Mouse (Mus musculus) kidney, embryonic 15.5 days (tissue): Measurements from ENCODE around the gene Gnao1. TPM values are rescaled to one million over a fixed set of nuclear protein-coding genes. Genes with fewer than 3 reads are reported as not detected.
A peak's percentile ranks its signal among the peaks of the same experiment; 100 is the strongest.

Experiments used
- ATAC-seq: fragments of 200-750 bp; cut with Nextera tagmentation; replicated peaks from 2 replicates; pipeline ENCODE4 v1.8.0; 2017; ENCODE audit warnings: moderate TSS enrichment; ENCODE audit not compliant: low FRiP score
- H3K27ac ChIP-seq: fragments of 300-500 bp; sonication (generic); 2 replicates; pipeline ENCODE4 v1.5.1; 2015; ENCODE audit warnings: mild to moderate bottlenecking, inconsistent platforms
- H3K27me3 ChIP-seq: fragments of 300-500 bp; sonication (generic); 2 replicates; pipeline ENCODE4 v1.6.1; 2015; ENCODE audit warnings: inconsistent platforms
- H3K36me3 ChIP-seq: fragments of 300-500 bp; sonication (generic); 2 replicates; pipeline ENCODE4 v1.6.1; 2015; ENCODE audit warnings: inconsistent platforms
- H3K4me1 ChIP-seq: fragments of 300-500 bp; sonication (generic); 2 replicates; pipeline ENCODE4 v1.6.1; 2015; ENCODE audit warnings: inconsistent platforms
- H3K4me2 ChIP-seq: fragments of 300-500 bp; sonication (generic); 2 replicates; pipeline ENCODE4 v1.6.1; 2015; ENCODE audit warnings: moderate library complexity, mild to moderate bottlenecking, inconsistent platforms
- H3K4me3 ChIP-seq: fragments of 300-500 bp; sonication (generic); replicated peaks from 2 replicates; pipeline ENCODE4 v1.5.1; 2015; ENCODE audit warnings: mild to moderate bottlenecking, inconsistent platforms
- H3K9ac ChIP-seq: fragments of 300-500 bp; sonication (generic); 2 replicates; pipeline ENCODE4 v1.6.1; 2015; ENCODE audit warnings: mild to moderate bottlenecking, inconsistent platforms
- H3K9me3 ChIP-seq: fragments of 300-500 bp; sonication (generic); replicated peaks from 2 replicates; pipeline ENCODE4 v1.6.1; 2016; ENCODE audit warnings: inconsistent platforms
- WGBS: fragments of 180-500 bp; shearing (Covaris S2); methylation state at CpG from one replicate; pipeline ENCODE4 v1.1.7; 2015; ENCODE audit warnings: mixed read lengths; 5-methylcytosine and 5-hydroxymethylcytosine counted together
- polyA plus RNA-seq: library from polyadenylated mRNA; unstranded; fragments of >200 nt; fragmentation: Nextera tagmentation; extraction: Ambion mirVana; gene quantifications from 2 replicates; pipeline ENCODE4 v1.2.1, GENCODE M21; 2015

Gnao1 gene
- polyA plus RNA-seq, 1 experiment from 2014 or later: 6.0 TPM

DNA sequence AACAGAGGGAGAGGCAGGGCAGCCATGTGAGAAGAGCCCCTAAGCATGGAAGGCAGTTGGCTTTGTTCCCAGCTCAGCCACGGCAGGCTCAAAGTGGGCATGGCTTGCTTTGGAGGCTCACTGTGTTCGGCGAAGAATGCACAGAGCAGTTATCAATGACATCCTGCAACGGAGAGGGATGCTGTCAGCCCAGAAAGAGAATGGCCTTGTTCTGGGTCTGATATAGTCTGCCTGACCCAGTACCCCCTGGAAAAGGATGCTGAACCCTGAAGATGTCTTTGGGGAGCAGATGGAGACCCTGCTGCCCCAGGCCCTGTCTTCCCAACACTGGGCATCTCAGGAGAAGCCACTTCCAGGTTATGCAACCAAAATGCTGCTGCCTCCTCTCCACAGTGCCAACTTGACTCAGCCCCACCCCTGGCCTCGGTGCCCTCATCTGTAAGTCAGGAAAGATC lies 98.2 kb downstream of the Gnao1 start:
- no peaks in the 10 kb centered on the region for H3K27me3 ChIP-seq
- H3K9ac ChIP-seq: no peak overlapping the region
- peak overlapping the region; percentile 41; the same call in 1 of the 2 replicates for H3K27ac ChIP-seq
- peaks cover 34% of the 10 kb centered on the region for H3K4me1 ChIP-seq
- H3K9me3 ChIP-seq: no peaks in the 10 kb centered on the region
- WGBS: 40% methylated on average over 5 of the region's 5 CpGs
- no peak; the same call in 1 of the 2 replicates for ATAC-seq
- H3K4me3 ChIP-seq: no peak overlapping the region
- no peaks in the 10 kb centered on the region for H3K36me3 ChIP-seq
- no peak overlapping the region for H3K4me2 ChIP-seq

DNA sequence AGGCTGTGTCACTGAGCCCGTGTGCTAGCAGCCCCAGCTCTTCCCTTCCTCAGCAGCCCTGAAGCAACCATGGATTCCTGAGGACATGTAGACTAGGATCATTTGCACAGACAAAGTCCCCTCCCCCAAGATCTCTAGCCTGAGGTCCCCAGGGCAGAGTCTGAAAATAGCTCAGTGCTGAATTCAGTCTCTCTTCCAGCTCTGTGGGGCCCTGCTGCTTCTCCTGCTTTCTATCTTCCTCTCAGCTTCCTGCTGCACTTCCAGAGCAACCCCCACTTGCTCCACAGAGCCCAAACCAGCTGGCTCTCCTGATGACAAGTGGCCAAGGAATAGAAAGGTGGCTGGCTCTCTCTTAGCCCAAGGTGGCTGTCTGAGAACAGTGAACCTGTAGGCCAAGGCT lies 98.8 kb downstream of the Gnao1 start:
- Histone ChIP-seq H3K27me3 (no peaks in the 10 kb centered on the region), H3K9ac (no peak overlapping the region), H3K9me3 (no peaks in the 10 kb centered on the region), H3K4me2 (no peak overlapping the region), H3K4me1 (peaks cover 34% of the 10 kb centered on the region), H3K36me3 (no peaks in the 10 kb centered on the region), H3K27ac (peak overlapping the region; percentile 41; the same call in 1 of the 2 replicates), H3K4me3 (no peak overlapping the region)
- 26% methylated on average over 1 of the region's 1 CpGs for WGBS
- 0 out of 2 replicates have a peak, but pooled peaks have one; percentile 44 for ATAC-seq

DNA sequence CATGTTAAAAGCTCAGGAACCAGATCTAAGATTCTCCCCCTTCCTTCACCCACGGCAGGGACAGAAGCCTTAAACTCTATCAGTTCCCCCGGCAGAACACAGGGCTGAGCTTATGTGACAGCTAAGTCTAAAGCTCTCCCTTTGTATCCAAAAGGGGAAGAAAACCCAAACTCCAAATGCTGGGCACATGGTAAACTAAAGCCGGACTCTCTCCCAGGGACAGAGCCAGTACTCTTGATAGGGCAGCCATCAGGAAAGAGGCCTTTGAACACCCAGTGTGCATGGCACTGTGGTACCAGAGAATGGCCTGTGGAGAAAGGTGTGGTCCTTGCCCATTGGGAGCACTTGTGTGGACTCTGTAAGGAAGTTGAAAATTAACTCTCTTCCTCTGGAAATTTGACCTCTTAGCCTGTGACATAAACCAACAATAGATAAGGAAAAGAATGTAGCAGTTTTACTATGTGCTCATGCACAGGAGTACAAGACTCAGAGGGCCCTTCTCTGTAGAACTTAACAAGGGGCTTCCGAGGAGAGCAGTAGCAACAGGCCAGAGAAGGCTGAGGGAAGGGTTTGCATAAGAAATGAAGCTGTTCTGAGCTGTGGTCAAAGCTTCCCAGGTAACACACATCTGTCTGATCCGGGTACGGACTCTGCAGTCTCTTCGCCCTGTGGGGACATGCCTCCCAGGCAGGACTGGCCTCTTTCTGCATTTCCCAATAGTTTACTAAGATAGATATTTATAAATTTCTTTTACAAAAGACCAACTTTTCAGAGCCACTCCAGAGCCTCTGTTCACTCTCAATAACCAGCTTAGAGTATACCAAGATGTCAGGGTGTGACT lies 102.2 kb downstream of the Gnao1 start:
- Histone ChIP-seq H3K27me3 (no peaks in the 10 kb centered on the region), H3K36me3 (no peaks in the 10 kb centered on the region), H3K4me2 (no peak overlapping the region), H3K27ac (peak overlapping the region; percentile 60), H3K9me3 (no peaks in the 10 kb centered on the region), H3K9ac (no peak overlapping the region), H3K4me1 (peaks cover 35% of the 10 kb centered on the region), H3K4me3 (no peak overlapping the region)
- ATAC-seq: peak; percentile 22; the same call in 1 of the 2 replicates
- WGBS: 57% methylated on average over 7 of the region's 7 CpGs

DNA sequence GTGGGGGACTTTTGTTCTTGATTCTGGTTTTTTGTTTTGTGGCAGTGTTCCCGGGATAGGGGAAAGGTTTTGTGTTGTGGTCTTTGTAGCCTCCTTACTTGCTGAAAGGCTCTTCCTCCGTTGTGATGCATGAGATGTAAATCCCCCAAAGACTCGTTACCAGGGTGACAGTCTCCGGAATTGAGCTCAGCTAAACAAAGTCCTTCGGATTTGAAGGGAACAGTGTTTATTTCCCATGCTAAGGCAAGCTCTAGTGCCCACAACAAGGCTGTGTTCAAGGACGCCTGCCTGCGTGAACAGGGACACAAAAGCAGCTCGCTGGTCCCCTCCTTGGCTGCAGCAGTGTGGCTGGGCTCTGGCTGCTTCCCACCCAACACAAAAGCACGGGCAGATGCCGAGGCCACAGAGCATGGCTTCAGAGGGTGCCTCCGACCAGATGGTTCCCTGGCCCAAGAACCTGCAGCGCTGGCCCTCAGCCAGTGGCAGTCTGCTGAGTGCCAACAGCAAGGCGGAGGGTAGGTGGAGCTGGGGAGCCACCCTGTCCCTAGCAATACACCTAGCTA lies 108.2 kb downstream of the Gnao1 start:
- Histone ChIP-seq H3K36me3 (no peaks in the 10 kb centered on the region), H3K9me3 (no peaks in the 10 kb centered on the region), H3K27ac (no peak overlapping the region), H3K4me2 (no peak overlapping the region), H3K27me3 (no peaks in the 10 kb centered on the region), H3K4me3 (no peak overlapping the region), H3K4me1 (peaks cover 11% of the 10 kb centered on the region; the same call in 1 of the 2 replicates), H3K9ac (no peak overlapping the region)
- no peak for ATAC-seq
- WGBS: 48% methylated on average over 13 of the region's 13 CpGs

DNA sequence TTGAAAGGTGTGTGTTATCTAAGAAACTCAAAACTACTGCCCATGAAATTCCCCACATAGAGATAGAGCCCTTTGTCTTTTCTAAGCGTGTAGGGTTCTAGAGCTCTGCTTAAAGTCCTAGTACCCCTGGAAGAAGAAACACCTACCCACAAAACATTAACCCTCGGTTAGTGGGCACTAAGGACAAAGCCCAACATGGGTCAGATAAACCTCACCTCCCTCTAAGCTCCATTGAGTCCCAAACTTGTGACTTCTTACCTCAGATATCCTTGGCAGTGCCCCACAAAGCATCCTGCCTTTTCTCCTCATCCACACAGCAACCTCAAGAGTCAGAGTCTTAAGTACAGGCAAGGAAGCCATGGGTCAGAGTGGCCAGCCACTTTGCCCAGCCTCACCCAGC lies 108.8 kb downstream of the Gnao1 start:
- Histone ChIP-seq H3K4me1 (peaks cover 10% of the 10 kb centered on the region; the same call in 1 of the 2 replicates), H3K4me2 (no peak overlapping the region), H3K36me3 (no peaks in the 10 kb centered on the region), H3K9ac (no peak overlapping the region), H3K4me3 (no peak overlapping the region), H3K9me3 (no peaks in the 10 kb centered on the region), H3K27me3 (no peaks in the 10 kb centered on the region), H3K27ac (no peak overlapping the region)
- ATAC-seq: no peak
- WGBS: 82% methylated on average over 2 of the region's 2 CpGs

DNA sequence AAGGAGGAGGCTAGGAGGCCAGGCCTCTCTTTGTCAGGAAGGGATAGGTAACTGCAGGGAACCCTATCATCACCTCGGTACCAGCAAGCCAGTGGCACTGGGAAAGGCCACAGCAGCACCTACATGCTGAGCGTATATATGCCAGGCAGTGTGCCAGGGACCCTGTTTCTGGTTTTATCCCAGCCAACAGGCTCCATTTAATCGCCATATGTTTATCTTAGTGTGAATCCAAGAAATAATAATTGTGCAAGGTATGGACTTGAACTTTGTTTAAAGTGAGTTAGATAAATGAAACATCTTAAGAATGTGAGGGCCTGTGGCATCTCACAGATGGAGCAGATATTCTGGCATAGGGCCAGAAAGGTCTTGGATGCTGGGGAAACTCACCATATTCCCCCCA lies 109.7 kb downstream of the Gnao1 start:
- Histone ChIP-seq H3K4me1 (peaks cover 10% of the 10 kb centered on the region; the same call in 1 of the 2 replicates), H3K9me3 (no peaks in the 10 kb centered on the region), H3K36me3 (no peaks in the 10 kb centered on the region), H3K27ac (no peak overlapping the region), H3K4me3 (no peak overlapping the region), H3K4me2 (no peak overlapping the region), H3K9ac (no peak overlapping the region), H3K27me3 (no peaks in the 10 kb centered on the region)
- 83% methylated on average over 3 of the region's 3 CpGs for WGBS
- no peak for ATAC-seq

DNA sequence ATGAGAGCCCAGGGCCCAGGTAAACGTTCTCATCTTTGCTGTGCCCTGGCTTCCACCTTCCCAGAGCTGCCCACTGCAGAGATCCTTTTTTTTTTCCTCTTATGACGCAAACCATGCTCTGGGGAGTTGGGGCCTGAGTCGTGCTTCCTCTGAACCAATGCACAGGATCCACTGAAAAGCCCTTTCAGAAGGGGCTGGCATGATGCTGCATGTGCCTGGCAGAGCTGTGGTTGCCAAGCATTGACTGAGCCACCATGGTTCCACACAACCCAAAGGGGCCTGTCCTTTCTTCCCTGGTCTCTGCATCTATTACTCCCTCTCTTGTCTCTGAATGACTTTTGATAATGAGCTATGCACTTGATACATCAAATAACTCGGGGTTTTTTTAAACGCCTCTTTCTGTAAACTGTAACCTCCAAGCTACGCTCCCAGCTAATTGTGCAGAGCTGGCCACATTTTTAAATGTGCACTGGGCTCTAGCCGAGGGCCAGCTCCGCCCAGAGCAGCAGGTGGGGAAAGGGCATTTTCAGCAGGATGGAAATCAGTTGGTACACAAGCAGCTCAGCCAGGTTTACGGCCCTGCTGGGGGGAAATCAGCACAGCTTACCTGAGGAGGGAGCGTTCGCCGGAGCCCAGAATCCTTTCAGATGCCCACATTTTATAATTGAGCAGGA lies 110.3 kb downstream of the Gnao1 start:
- WGBS: 67% methylated on average over 12 of the region's 12 CpGs
- no peak for ATAC-seq

DNA sequence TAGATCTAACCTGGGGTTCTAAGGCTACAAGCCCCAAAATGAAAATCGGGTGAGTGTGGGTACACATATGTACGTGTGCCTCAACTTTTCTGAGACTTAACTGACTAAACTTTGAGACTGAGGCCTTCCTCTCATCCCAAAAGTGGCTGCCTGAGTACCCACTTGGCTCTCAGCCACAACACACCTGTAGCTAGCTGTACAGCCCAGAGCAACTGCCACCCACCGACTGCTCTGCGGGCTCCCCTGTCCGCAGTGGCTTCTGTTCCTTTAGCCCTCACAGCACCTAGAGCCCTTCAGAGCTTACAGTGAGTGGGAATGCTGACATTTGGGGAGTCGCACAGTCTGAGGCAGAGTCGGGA lies 110.8 kb downstream of the Gnao1 start:
- H3K36me3 ChIP-seq: no peaks in the 10 kb centered on the region
- WGBS: 78% methylated on average over 7 of the region's 7 CpGs
- no peak overlapping the region for H3K4me2 ChIP-seq
- H3K27ac ChIP-seq: no peak overlapping the region
- H3K9me3 ChIP-seq: no peaks in the 10 kb centered on the region
- peaks cover 10% of the 10 kb centered on the region; the same call in 1 of the 2 replicates for H3K4me1 ChIP-seq
- ATAC-seq: no peak
- H3K4me3 ChIP-seq: no peak overlapping the region
- no peaks in the 10 kb centered on the region for H3K27me3 ChIP-seq
- no peak overlapping the region for H3K9ac ChIP-seq

More for the DNA sequence above, 110.3 kb downstream of the Gnao1 start:
- no peaks in the 10 kb centered on the region for H3K27me3 ChIP-seq
- no peak overlapping the region for H3K9ac ChIP-seq
- no peak overlapping the region for H3K4me2 ChIP-seq
- no peaks in the 10 kb centered on the region for H3K36me3 ChIP-seq
- H3K4me3 ChIP-seq: no peak overlapping the region
- H3K27ac ChIP-seq: no peak overlapping the region
- H3K9me3 ChIP-seq: no peaks in the 10 kb centered on the region
- H3K4me1 ChIP-seq: peaks cover 10% of the 10 kb centered on the region; the same call in 1 of the 2 replicates

DNA sequence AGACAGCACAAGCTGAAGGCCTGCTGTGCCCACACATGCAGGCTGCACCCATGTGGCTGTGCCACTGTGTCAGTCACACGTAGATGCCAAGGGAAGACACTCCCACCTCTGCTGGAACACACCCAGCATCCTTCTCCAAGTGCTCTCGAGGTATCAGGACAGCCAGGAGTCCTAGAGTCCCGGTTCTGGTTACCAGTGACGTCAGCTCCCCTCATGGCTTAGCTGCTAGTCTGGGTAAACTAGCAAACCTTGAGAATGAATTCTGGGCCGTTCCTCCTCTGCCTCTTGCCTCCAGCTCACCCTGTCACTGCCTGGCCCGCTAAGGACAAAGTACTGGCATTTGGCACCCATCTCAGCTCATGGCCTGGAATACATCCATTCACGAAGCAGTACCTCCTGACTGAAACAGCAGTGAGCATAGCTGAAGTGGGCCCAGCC lies 114.2 kb downstream of the Gnao1 start:
- H3K9ac ChIP-seq: no peak overlapping the region
- H3K4me2 ChIP-seq: no peak overlapping the region
- no peaks in the 10 kb centered on the region for H3K36me3 ChIP-seq
- no peak for ATAC-seq
- 79% methylated on average over 7 of the region's 7 CpGs for WGBS
- no peak overlapping the region for H3K27ac ChIP-seq
- no peaks in the 10 kb centered on the region for H3K9me3 ChIP-seq
- no peaks in the 10 kb centered on the region for H3K4me1 ChIP-seq
- H3K4me3 ChIP-seq: no peak overlapping the region
- no peaks in the 10 kb centered on the region for H3K27me3 ChIP-seq

DNA sequence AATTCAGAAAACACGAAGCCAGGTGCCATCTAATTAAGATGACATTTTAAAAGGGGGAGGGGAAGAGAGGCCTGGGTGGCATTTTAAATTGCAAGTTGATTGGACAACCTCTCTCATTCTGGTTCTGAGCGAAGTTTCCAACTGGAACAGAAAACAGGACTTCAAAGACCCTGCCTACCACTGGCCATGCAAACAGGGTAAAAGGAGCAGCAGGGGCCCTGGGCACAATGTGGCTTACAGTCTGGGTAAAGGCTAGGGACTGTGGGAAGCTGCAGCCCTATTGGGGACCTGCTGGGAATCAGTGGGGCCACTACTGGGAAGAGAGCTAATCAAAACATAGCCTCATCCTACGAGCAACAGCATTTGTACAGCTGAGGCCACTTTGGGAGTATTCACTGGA lies 115.7 kb downstream of the Gnao1 start:
- Histone ChIP-seq H3K9me3 (no peaks in the 10 kb centered on the region), H3K4me1 (no peaks in the 10 kb centered on the region), H3K27ac (no peak overlapping the region), H3K4me2 (no peak overlapping the region), H3K36me3 (no peaks in the 10 kb centered on the region), H3K27me3 (no peaks in the 10 kb centered on the region), H3K9ac (no peak overlapping the region), H3K4me3 (no peak overlapping the region)
- ATAC-seq: no peak
- WGBS: 51% methylated on average over 3 of the region's 3 CpGs

DNA sequence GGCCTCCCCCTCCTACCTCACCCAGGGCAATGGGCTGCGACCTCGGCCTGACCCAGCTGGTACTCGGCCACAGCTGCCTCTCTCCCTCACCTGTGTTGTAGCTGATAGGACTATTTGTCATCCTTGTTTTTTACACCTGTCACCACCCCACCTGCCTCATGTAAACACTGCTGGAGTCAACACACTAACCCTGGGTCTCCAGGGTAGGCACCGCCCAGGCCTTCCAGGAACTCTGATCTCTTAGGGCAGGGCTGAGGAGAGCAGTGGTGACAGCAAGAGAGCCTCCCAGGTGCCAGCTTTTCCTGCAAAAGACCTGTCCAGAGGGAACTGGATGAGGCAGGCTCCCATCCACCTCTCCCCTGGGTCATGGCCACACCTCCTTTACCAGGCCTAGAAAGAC lies 119.5 kb downstream of the Gnao1 start:
- Histone ChIP-seq H3K4me3 (no peak overlapping the region), H3K27me3 (no peaks in the 10 kb centered on the region), H3K9ac (no peak overlapping the region), H3K4me1 (no peaks in the 10 kb centered on the region), H3K36me3 (no peaks in the 10 kb centered on the region), H3K4me2 (no peak overlapping the region), H3K9me3 (no peaks in the 10 kb centered on the region), H3K27ac (no peak overlapping the region)
- 71% methylated on average over 4 of the region's 4 CpGs for WGBS
- ATAC-seq: no peak

DNA sequence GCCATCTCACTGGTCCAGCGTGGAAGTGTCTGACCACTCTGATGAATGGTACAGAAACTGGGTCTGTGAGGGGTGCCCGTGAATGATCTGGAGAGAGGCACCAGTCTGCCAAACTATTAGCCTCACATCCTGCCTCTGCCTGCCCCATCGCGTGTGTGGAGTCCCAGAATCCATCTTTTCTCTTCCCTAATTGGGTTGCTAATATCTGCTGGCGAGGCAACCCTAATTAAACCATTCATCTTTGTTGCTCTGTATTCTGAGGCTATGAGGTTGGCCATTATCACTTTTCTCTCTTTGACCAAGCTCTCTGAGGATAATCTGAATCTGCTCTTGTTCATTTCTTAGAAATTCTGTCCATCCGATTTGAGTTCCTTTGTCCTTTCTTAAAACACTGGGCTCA lies 121.6 kb downstream of the Gnao1 start:
- Histone ChIP-seq H3K9ac (no peak overlapping the region), H3K4me2 (no peak overlapping the region), H3K4me3 (no peak overlapping the region), H3K4me1 (no peaks in the 10 kb centered on the region), H3K36me3 (no peaks in the 10 kb centered on the region), H3K9me3 (no peaks in the 10 kb centered on the region), H3K27ac (no peak overlapping the region), H3K27me3 (no peaks in the 10 kb centered on the region)
- WGBS: 82% methylated on average over 6 of the region's 6 CpGs
- ATAC-seq: no peak
